Mouse (Mus musculus) C2C12 (cell line): ENCODE measurements around the gene 2410137M14Rik.

Experiments used
- CEBPB ChIP-seq: IDR thresholded peaks from one replicate; pipeline ENCODE4 v1.6.1; 2011; ENCODE audit warnings: low read depth, mild to moderate bottlenecking, control low read depth, moderate library complexity
- CTCF ChIP-seq: IDR thresholded peaks from one replicate; pipeline ENCODE4 v1.5.1; 2011; ENCODE audit not compliant: control insufficient read depth, insufficient read depth, insufficient read length
- FOSL1 ChIP-seq: IDR thresholded peaks from one replicate; pipeline ENCODE4 v1.8.0; 2011; ENCODE audit warnings: mild to moderate bottlenecking, low read length; ENCODE audit not compliant: poor library complexity, insufficient read depth, severe bottlenecking

- TF ChIP-seq FOSL1, result no peak
- no peak for TF ChIP-seq CTCF
- no peak for TF ChIP-seq CEBPB
These were observed 1.5 kb upstream of the 2410137M14Rik start for GRCm38 (mm10) chr17:36982253-36983155.
